Mouse (Mus musculus) CH12.LX (cell line): ENCODE measurements at regions not wholly inside any gene's neighbourhood (a gene's known extent, or its start where the extent isn't known, plus 50 kb on each side); places are given as distances from the start of the nearest gene placed in this dataset.

ENCODE experiments used
- CTCF ChIP-seq, 2 experiments: IDR thresholded peaks in 1 of 2; conservative IDR thresholded peaks in 1 of 2; 2 replicates each; pipeline ENCODE4 v1.5.1; 2011 to 2012; ENCODE audit warnings: low read depth in 2 of 2, low read length in 2 of 2, improper control_type of control experiment in 1 of 2, inconsistent platforms in 1 of 2, mild to moderate bottlenecking in 1 of 2, moderate library complexity in 1 of 2
- EP300 ChIP-seq: IDR thresholded peaks from 2 replicates; pipeline ENCODE4 v1.6.1; 2011; ENCODE audit warnings: low read length, improper control_type of control experiment
- ETS1 ChIP-seq: conservative IDR thresholded peaks from 2 replicates; pipeline ENCODE4 v1.6.1; 2012; ENCODE audit warnings: low read depth, mild to moderate bottlenecking, inconsistent platforms, low read length, improper control_type of control experiment, moderate library complexity
- HCFC1 ChIP-seq: IDR thresholded peaks from 2 replicates; pipeline ENCODE4 v1.6.1; 2012; ENCODE audit warnings: low read depth, mild to moderate bottlenecking, inconsistent platforms, low read length, improper control_type of control experiment
- MAX ChIP-seq: IDR thresholded peaks from 2 replicates; pipeline ENCODE4 v1.6.1; 2011; ENCODE audit warnings: low read length, improper control_type of control experiment
- MAZ ChIP-seq: IDR thresholded peaks from 2 replicates; pipeline ENCODE4 v1.6.1; 2012; ENCODE audit warnings: low read depth, mild to moderate bottlenecking, inconsistent platforms, low read length, improper control_type of control experiment, moderate library complexity
- POLR2A ChIP-seq: IDR thresholded peaks from 2 replicates; pipeline ENCODE4 v1.6.1; 2011; ENCODE audit warnings: low read depth, mild to moderate bottlenecking, improper control_type of control experiment, low read length
- POLR2AphosphoS2 ChIP-seq: IDR thresholded peaks from 2 replicates; pipeline ENCODE4 v1.6.1; 2011; ENCODE audit warnings: low read depth, low read length, improper control_type of control experiment
- RCOR1 ChIP-seq: conservative IDR thresholded peaks from 2 replicates; pipeline ENCODE4 v1.6.1; 2012; ENCODE audit warnings: low read depth, mild to moderate bottlenecking, inconsistent platforms, low read length, improper control_type of control experiment
- TCF12 ChIP-seq: IDR thresholded peaks from 2 replicates; pipeline ENCODE4 v1.6.1; 2014; ENCODE audit warnings: low read depth, mild to moderate bottlenecking, inconsistent platforms, low read length, improper control_type of control experiment
- USF1 ChIP-seq: IDR thresholded peaks from 2 replicates; pipeline ENCODE4 v1.6.1; 2014; ENCODE audit warnings: low read depth, mild to moderate bottlenecking, inconsistent platforms, low read length, improper control_type of control experiment
- ZMIZ1 ChIP-seq: IDR thresholded peaks from 2 replicates; pipeline ENCODE4 v1.6.1; 2012; ENCODE audit warnings: low read depth, mild to moderate bottlenecking, inconsistent platforms, low read length, improper control_type of control experiment

DNA sequence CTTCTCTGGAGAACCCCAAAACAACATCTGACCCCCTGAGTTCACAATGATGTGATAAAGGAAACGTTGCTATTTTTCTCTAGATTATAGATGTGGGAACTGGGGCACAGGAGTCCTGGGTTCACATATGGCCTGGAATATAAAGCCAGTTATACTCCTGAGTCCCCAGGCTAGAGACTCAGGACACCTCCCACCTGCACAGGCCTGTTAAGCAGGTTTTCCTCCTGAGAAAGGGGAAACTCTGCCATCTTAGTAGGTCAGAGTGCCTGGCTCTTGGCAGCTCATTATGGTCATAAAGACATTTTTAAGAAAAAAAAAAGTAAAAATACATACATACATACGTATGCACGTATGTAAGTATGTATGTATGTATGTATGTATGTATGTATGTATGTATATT, 98.1 kb downstream of the Zfp706 start:
- TF ChIP-seq POLR2A: no peak
- no peak for TF ChIP-seq EP300
- no peak for TF ChIP-seq ETS1
- no peak for TF ChIP-seq POLR2AphosphoS2
- TF ChIP-seq CTCF (conservative IDR thresholded peaks at IDR 0.05 in 1 of 2, IDR thresholded peaks at IDR 0.05 in 1 of 2; ENCODE audit: low read depth in 2 of 2, low read length in 2 of 2): no peak
- TF ChIP-seq USF1: no peak
- no peak for TF ChIP-seq ZMIZ1
- no peak for TF ChIP-seq TCF12
- no peak for TF ChIP-seq HCFC1
- no peak for TF ChIP-seq MAZ
- TF ChIP-seq MAX: no peak
- TF ChIP-seq RCOR1: no peak
